Mouse (Mus musculus) T-helper 1 cell (primary cell): ENCODE measurements around the gene Tlcd1.

Experiments used
- in situ Hi-C: fragments of 300-600 bp; cut with MboI, MseI; formaldehyde crosslinking; loops from one replicate; pipeline ENCODE4 v1.15.1; 2025; ENCODE audit warnings: high pct_unique_total_duplicates

The Tlcd1 gene

GRCm38 (mm10) chr11:78161169-78161568 lies 15.3 kb upstream of the Tlcd1 start:
- in situ Hi-C loops = loop anchor here (5.0 kb wide), 1 partner anchor 49 kb away; no protein-coding TSS in a partner anchor

DNA sequence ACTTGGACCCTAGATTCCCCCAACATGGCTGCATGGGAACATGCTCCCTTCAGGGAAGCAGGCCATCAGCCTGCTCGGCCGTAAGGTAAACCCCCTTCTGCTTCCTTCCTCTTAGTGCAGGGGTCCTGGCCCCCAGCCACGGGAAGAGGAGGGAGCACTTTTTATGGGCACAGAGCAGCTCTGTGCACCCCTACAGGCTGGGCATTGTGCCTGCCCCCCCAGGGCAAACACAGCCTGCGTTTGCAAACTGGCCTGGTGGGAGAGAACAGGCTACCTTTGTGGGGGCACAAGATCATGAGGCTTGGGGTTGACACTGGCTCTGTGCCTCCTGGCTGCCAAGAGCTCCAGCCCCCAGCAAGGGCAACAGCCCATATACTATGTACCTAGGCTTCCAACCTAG lies 14.5 kb upstream of the Tlcd1 start:
- in situ Hi-C loops = loop anchor here (5.0 kb wide), 1 partner anchor 50 kb away; no protein-coding TSS in a partner anchor

DNA sequence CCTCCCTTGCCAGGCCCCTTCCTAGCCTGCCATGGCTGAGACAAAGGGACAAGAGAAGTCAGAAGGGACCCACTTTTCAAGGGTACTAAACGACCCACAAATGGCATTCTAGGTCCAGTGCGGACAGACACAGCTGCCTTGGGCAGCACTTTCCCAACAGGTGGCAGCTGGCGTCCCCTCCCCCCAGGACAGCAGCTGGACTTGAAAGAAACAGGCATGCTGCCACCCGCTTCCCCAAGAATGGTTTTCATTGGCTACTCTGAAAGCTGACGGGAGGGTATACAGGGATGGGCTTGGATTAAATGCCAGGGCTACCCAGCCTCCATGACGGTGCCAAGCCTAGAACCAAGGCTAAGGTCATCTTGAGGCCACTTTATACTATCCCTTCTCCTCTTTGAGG lies 14.0 kb upstream of the Tlcd1 start:
- in situ Hi-C loops = loop anchor here (5.0 kb wide), 1 partner anchor 50 kb away; no protein-coding TSS in a partner anchor

- in situ Hi-C loops = loop anchor here (5.0 kb wide), 1 partner anchor 51 kb away; no protein-coding TSS in a partner anchor
Observed at GRCm38 (mm10) chr11:78163045-78163444, 13.5 kb upstream of the Tlcd1 start.

- in situ Hi-C loops = loop anchor here (5.0 kb wide), 1 partner anchor 52 kb away; no protein-coding TSS in a partner anchor
Observed at GRCm38 (mm10) chr11:78163681-78164603, 12.6 kb upstream of the Tlcd1 start.

DNA sequence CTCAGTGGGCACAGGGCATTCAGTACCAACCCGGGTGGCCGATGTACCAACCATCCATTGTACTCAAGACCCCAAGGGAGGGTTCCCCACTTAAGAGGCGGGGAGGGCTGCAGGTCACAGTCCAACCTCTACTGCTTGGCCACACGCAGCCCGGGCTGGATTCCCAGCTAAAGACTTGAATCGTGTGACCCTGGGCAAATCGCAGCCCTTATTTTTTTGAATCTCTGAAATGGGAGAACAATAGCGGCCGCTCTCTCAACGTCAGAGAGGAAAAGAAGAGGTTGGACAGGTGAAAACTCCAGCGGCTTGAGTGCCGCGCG lies 11.9 kb upstream of the Tlcd1 start:
- in situ Hi-C loops = loop anchor here (5.0 kb wide), 1 partner anchor 52 kb away; no protein-coding TSS in a partner anchor

GRCm38 (mm10) chr11:78164924-78165760 lies 11.4 kb upstream of the Tlcd1 start, which contains the start of gene Traf4:
Gene Traf4, minus strand, starts transcription at chr11:78165589.
- in situ Hi-C loops = loop anchor here (5.0 kb wide), 1 partner anchor 53 kb away; no protein-coding TSS in a partner anchor

DNA sequence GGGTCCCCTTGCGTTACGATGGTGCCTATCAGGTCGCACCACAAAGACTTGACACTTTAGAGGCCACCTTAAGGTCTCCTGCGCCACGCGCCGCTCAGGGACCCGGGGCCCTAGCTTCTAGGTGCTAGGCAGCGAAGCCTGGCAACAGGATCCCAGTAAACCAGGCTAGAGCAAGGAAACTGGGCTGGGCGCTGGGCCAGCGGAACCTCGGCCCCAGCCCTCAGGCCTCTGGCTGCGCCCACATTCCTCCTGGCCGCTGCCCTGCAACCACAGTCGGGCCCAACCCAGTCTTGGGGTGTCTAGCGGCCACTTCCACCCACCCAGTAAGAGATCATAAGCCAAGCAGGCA lies 10.8 kb upstream of the Tlcd1 start:
- in situ Hi-C loops = no loop called here

DNA sequence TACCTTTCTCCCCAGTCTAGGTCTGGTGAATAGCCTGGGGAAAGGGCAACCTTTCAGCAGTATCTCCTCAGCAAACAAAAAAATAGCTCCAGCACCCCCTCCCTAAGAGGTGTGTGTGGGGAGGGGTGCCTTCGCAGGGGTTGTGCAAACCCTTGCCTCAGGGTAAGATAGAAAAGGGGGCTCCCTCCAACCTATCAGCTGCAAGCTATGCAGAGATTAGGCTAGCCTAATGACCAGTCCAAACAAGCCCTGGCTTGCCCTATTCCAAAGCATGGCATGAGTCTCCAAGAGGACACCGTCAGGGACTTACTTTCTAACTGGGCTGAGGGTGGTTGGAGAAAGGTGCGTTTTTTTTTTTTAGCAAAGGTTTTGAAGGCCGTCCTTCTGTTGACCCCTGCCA lies 10.3 kb upstream of the Tlcd1 start:
- in situ Hi-C loops = no loop called here

- in situ Hi-C loops = no loop called here
Observed at GRCm38 (mm10) chr11:78166640-78167039, 9.9 kb upstream of the Tlcd1 start.

- in situ Hi-C loops = no loop called here
Observed at GRCm38 (mm10) chr11:78167257-78167959, 9.1 kb upstream of the Tlcd1 start.

DNA sequence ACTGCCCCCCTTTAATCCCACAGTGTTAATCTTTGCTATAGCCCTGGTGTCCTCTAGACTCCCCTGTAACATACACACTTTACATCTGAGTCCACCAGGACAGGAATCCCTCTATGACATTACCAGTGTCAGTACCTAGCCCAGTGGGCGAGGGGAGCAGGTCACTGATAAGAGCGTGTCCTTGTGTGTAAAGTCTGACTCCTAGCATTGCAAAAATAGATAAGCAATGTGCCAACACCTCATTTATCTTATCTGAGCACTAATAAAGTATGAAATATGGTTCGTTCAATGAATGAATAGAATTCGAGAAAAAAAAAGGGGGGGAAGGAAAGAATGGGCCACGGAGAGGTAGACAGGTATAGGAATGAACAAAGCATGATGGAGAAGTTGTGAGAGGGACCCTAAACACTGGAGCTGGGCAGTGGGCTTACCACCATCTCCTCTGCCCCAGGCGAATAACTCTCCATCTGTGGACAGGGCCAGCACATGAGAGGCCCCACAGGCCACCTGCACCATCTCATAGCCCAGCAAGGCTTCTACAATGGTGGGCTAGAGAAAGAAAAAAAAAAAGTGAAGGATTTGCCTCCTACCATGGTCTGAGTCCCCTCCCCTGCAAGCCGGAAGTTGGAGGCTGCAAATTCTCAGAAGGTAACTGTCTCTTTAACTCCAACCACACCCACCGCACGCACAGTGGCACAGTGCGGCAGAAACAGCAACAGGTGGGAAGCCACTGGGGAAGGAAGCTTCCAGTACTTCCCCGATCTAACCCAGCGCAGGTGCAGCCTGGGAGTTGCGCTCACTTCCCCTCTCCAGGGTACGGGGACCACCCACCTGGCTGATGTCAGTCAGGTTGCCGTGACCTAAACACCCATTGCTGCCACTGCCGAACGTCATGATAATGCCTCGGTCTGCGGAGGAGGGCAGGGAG lies 7.7 kb upstream of the Tlcd1 start:
- in situ Hi-C loops = no loop called here

- in situ Hi-C loops = no loop called here
Observed at GRCm38 (mm10) chr11:78170306-78170705, 6.2 kb upstream of the Tlcd1 start.

DNA sequence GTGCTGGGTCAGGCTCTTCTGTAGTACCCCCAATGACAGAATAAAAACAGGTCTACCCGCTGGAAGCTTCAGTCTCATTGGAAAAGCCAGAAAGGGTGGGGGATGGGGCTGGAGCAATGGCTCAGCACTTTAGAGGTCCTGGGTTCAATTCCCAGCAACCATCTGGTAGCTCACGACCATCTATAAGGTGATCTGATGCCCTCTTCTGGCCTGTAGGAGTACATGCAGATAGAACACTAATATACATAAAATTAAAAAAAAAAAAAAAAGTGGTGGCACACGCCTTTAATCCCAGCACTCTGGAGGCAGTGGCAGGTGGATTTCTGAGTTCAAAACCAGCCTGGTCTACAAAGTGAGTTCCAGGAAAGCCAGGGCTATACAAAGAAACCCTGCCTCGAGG lies 5.2 kb upstream of the Tlcd1 start:
- in situ Hi-C loops = no loop called here

GRCm38 (mm10) chr11:78172034-78172747 lies 4.3 kb upstream of the Tlcd1 start:
- in situ Hi-C loops = no loop called here

GRCm38 (mm10) chr11:78172748-78173383 lies 3.6 kb upstream of the Tlcd1 start:
- in situ Hi-C loops = no loop called here

DNA sequence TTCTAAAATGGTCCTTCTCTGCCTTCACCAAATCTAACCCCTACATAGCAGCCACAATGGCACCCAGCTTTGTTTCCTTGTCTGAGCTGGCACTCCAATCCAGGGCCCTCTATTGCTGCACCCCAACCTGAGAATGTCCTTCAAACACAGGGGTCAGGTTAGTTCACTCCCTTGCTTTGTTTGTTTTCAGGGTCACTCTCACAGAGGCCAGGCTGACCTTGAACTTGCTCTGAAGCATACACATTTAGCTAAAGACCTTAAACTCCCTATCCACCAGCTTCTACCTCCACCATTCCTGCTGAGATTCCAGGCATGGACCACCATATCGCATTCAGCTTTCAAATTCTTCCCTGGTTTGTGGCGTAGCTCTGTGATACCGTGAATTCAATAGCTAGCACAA lies 2.0 kb upstream of the Tlcd1 start:
- in situ Hi-C loops = no loop called here

GRCm38 (mm10) chr11:78175771-78176401 lies 625 bp upstream of the Tlcd1 start:
- in situ Hi-C loops = no loop called here

- in situ Hi-C loops = no loop called here
Observed at GRCm38 (mm10) chr11:78176905-78177331, 407 bp downstream of the Tlcd1 start.
